Mouse (Mus musculus): ENCODE results near the gene Npas3. TPM values are rescaled to one million over a fixed set of nuclear protein-coding genes. Genes with fewer than 3 reads are reported as not detected.
A peak's percentile ranks its signal among the peaks of the same experiment; 100 is the strongest.

Gene Npas3
- total RNA-seq, 2 experiments from 2014 or later, result 43.7 to 47.4 TPM

GRCm38 (mm10) chr12:53292508-53293300, 44.2 kb downstream of the Npas3 start:
- peak; percentile 31 for DNase-seq
- intact Hi-C loops (cut with DNase I), result no loop called here

DNA sequence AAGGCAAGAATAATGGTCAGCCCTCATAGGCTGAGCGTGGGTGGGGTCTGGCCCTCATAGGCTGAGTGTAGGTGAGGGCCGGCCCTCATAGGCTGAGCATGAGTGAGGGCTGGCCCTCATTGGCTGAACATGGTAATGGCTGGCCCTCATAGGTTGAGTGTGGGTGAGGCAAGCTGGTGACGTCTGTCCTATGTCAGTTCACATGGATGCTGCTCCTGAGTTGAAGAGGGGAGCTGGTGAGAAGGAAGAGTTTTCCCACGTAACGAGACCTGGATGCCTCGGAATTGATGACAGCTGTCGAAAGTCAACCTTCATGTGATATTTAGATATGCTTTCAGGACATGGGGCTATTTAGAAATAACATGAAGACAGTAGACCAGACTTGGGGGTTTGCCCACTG, 45.5 kb downstream of the Npas3 start:
- no peak for DNase-seq
- intact Hi-C loops (cut with DNase I), result no loop called here

DNA sequence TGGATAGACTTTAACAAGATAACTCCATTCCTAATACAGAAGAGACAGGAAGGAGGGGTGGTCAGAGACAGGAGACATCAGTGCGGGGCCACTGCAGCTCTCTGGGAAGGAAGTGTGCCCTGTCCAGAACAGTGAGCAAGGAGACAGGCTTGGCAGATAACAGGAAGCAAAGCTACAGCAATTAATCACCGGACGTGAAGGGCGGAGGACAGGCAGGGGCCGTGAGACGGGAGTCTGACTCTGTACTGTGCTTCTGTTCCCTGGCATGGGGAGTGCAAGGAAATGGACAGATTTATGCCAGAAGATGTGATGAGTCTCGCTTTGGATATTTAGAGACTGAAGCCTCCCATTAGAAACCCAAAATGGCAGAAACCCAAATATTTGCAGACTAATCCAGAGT, 47.3 kb downstream of the Npas3 start:
- DNase-seq, result no peak
- intact Hi-C loops (cut with DNase I), result no loop called here

GRCm38 (mm10) chr12:53297946-53298840, 49.7 kb downstream of the Npas3 start:
- DNase-seq, result no peak
- intact Hi-C loops (cut with DNase I), result no loop called here

GRCm38 (mm10) chr12:53300964-53301363, 52.5 kb downstream of the Npas3 start:
- peak; percentile 22 for DNase-seq
- intact Hi-C loops (cut with DNase I), result no loop called here

DNA sequence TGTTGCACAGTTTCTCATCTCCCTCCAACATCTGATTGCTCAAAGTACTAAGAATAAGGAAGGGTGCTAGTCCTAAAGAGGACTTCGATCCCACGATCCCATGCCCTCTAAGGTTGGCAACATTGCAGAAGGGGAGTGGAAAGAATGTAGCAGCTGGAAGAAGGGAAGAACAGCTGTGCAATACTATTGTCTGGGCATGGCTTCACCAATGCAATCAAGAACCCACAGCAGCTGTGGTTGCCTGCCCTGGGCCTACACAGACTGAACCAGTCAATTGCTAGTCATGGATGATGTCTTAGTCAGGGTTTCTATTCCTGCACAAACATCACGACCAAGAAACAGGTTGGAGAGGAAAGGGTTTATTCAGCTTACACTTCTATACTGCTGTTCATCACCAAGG, 53.7 kb downstream of the Npas3 start:
- DNase-seq, result no peak
- intact Hi-C loops (cut with DNase I), result no loop called here

DNA sequence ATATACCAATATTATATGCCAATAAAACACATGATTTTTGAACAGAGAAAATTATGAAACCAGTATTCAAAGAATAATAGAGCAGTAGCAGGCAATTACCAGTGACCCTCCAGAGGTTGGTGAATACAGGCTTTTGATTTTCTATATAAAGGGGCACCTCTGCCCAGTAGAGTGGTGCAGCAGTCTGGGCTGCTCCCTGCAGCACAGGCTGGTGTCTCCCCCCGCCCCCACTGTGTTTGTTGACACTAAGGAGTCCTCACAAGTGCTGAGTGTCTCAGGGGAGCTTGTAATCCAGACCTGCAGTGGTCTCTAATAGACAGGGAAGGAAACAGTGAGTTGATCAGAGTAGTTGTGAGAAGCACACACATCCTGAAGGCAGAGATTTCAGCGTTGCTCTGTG, 68.2 kb downstream of the Npas3 start:
- intact Hi-C loops (cut with DNase I), result no loop called here
- no peak for DNase-seq

- DNase-seq, result no peak
- intact Hi-C loops (cut with DNase I), result no loop called here
These were observed 69.3 kb downstream of the Npas3 start for GRCm38 (mm10) chr12:53317801-53318200.

- intact Hi-C loops (cut with DNase I), result no loop called here
- no peak for DNase-seq
These were observed 72.0 kb downstream of the Npas3 start for GRCm38 (mm10) chr12:53320526-53320925.

- intact Hi-C loops (cut with DNase I), result no loop called here
- DNase-seq, result no peak
These were observed 72.5 kb downstream of the Npas3 start for GRCm38 (mm10) chr12:53321018-53321417.

- no peak for DNase-seq
- intact Hi-C loops (cut with DNase I), result no loop called here
These were observed 73.5 kb downstream of the Npas3 start for GRCm38 (mm10) chr12:53321944-53322343.

DNA sequence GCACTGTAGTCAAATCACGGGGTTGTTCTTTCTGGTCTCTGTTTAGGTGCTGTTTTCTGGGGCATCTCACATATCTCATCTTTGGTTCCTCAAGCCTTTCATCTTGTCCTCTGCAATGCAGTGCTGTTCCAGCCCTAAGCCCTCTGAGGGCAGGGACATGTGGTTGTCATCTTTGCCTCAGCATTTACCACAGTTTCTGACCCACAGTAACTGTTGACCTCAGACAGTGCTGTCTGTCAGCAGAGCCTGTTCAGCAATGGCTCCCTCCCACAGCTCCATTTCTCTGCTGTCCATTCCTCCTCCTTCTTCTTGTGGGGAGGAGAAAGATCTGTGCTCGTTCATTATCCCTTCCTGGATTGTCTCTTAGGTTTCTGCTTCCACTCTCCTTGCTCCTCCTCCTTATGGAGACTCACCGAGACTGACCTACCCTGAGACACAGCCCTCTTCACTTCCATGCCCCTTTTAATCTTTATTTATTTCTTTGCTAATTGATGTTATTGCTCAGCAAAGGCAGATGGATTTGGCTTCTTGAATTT, 79.2 kb downstream of the Npas3 start:
- intact Hi-C loops (cut with DNase I), result no loop called here
- no peak for DNase-seq

GRCm38 (mm10) chr12:53328257-53328736, 79.8 kb downstream of the Npas3 start:
- DNase-seq, result peak; percentile 71
- intact Hi-C loops (cut with DNase I), result no loop called here

DNA sequence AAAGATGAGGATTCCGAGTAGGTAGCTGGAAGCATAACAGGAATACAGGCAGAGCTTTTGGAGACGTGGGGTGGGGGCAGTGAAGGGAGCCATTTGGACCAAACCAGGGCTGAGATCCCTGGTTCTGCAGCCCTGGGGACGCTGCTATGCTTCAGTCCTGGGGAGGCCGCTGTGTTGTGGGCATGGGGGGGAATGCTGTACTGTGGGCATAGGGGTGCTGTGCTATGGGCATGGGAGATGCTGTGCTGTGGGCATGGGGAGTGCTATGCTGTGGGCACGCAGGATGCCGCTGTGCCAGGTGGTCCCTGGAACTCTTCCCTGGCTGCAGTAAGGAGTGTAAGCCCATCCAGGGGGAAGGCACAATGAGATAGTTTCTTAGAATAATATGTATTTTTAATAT, 81.7 kb downstream of the Npas3 start:
- no peak for DNase-seq
- intact Hi-C loops (cut with DNase I), result no loop called here

- no peak for DNase-seq
- intact Hi-C loops (cut with DNase I), result no loop called here
These were observed 82.9 kb downstream of the Npas3 start for GRCm38 (mm10) chr12:53331391-53331790.

- intact Hi-C loops (cut with DNase I), result no loop called here
- no peak for DNase-seq
These were observed 83.3 kb downstream of the Npas3 start for GRCm38 (mm10) chr12:53331800-53332199.

GRCm38 (mm10) chr12:53333251-53333650, 84.8 kb downstream of the Npas3 start:
- intact Hi-C loops (cut with DNase I), result no loop called here

DNA sequence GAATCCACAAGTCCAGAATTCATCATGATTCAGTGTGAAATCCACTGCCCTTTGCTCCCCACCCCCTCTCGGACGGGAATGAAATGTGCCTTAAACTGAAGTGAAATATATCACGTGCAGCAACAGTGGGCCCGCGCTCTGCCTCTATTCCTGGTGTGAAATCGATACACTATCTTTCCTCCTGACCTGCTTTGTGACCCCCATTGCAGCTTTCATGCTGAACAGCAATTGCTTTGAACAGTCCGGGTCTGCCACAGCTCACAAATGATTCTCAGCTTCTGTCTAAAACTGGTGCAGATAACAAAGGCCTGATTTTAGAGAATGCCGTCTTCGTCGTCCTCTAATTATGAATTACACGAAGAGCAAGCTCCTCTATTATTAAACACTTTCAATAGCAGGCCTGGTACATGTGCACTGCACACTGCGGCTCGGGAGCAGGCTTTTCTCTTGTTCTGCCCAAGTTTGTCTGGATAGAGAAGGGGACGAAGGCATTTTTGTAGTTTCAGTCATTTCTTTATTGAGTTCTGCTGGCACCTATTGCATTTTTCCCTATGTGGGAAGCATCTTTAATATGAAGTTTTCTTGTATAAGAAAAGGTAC, 90.0 kb downstream of the Npas3 start:
- no peak for DNase-seq
- intact Hi-C loops (cut with DNase I), result no loop called here

More at GRCm38 (mm10) chr12:53333251-53333650, 84.8 kb downstream of the Npas3 start:
- no peak for DNase-seq

DNA sequence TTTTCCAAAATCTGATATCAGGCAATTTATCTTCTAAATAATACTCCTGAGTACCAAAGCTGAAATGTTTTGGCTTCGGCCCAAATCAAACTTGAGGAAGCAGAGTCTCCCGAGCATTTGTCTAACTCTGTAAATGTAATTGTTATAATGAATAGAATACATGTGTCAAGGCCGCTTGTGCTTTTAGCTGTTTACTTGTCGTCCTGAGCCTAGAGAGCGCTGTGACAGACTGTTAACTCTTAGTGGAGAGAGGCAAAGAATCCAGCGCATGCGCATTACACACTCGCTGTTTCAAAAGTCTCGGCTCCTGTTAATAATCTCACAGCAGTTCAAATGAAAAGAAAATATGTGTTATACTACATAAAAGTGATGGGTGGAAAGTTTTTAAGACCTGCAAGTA, 94.3 kb downstream of the Npas3 start:
- DNase-seq, result no peak
- intact Hi-C loops (cut with DNase I), result no loop called here

GRCm38 (mm10) chr12:53351860-53352259, 103.4 kb downstream of the Npas3 start:
- intact Hi-C loops (cut with DNase I), result no loop called here

GRCm38 (mm10) chr12:53365751-53366150, 117.3 kb downstream of the Npas3 start:
- DNase-seq, result no peak
- intact Hi-C loops (cut with DNase I), result no loop called here

More at GRCm38 (mm10) chr12:53351860-53352259, 103.4 kb downstream of the Npas3 start:
- no peak for DNase-seq

All from left cerebral cortex, postnatal 4 days (tissue).